Mouse (Mus musculus): ENCODE results near the gene Cldn9. TPM values are rescaled to one million over a fixed set of nuclear protein-coding genes. Genes with fewer than 3 reads are reported as not detected.

The Cldn9 gene
- 0.09 and 0.12 TPM in 2 replicates for polyA plus RNA-seq (2015; fragmentation: Nextera tagmentation; extraction: Ambion mirVana)

GRCm38 (mm10) chr17:23683856-23684672 lies at the start of gene Cldn9:
TSS of gene Cldn9 (minus strand) at chr17:23684026.
- WGBS (ENCODE audit: insufficient replicate concordance): 30% methylated on average over 15 of the region's 15 CpGs
- no peak for ATAC-seq
- H3K27me3 ChIP-seq (ENCODE audit: insufficient read depth, low read length): peaks cover 54% of the 10 kb centered on the region

GRCm38 (mm10) chr17:23730441-23730840 lies 46.6 kb upstream of the Cldn9 start:
- 43% methylated on average over 1 of the region's 1 CpGs for WGBS (ENCODE audit: insufficient replicate concordance)
- Histone ChIP-seq H3K27me3 (ENCODE audit: insufficient read depth, low read length) (no peaks in the 10 kb centered on the region), H3K9me3 (ENCODE audit: low read length) (no peaks in the 10 kb centered on the region), H3K4me3 (ENCODE audit: low read depth, low read length) (no peak overlapping the region), H3K27ac (ENCODE audit: low read depth) (no peak overlapping the region), H3K4me1 (ENCODE audit: insufficient read depth) (peaks cover 16% of the 10 kb centered on the region), H3K36me3 (replicated peaks; ENCODE audit: insufficient read depth, low read length) (peaks cover under 1% of the 10 kb centered on the region; the same call in 1 of the 2 replicates), H3K4me2 (ENCODE audit: low read depth, low read length) (no peak overlapping the region), H3K9ac (replicated peaks) (no peak overlapping the region)
- no peak for DNase-seq
- TF ChIP-seq EP300 (IDR thresholded peaks at IDR 0.05; ENCODE audit: low read depth): no peak
- no peak for TF ChIP-seq CTCF (IDR thresholded peaks at IDR 0.05; ENCODE audit: low read depth)
- ATAC-seq: no peak

More at GRCm38 (mm10) chr17:23683856-23684672, at the start of gene Cldn9:
- Histone ChIP-seq H3K4me3 (ENCODE audit: low read depth, low read length) (no peak within 1 kb of the TSS), H3K9me3 (ENCODE audit: low read length) (no peaks in the 10 kb centered on the region), H3K27ac (ENCODE audit: low read depth) (no peak within 1 kb of the TSS), H3K4me2 (ENCODE audit: low read depth, low read length) (no peak within 1 kb of the TSS), H3K9ac (replicated peaks) (no peak within 1 kb of the TSS), H3K4me1 (ENCODE audit: insufficient read depth) (peaks cover 6% of the 10 kb centered on the region), H3K36me3 (replicated peaks; ENCODE audit: insufficient read depth, low read length) (no peaks in the 10 kb centered on the region)
- DNase-seq: peak; percentile 14
- no peak for TF ChIP-seq CTCF (IDR thresholded peaks at IDR 0.05; ENCODE audit: low read depth)
- no peak for TF ChIP-seq EP300 (IDR thresholded peaks at IDR 0.05; ENCODE audit: low read depth)

- H3K9ac ChIP-seq (replicated peaks): peak overlapping the region; percentile 74
- under 1% methylated on average over 20 of the region's 20 CpGs for WGBS (ENCODE audit: insufficient replicate concordance)
- H3K4me1 ChIP-seq (ENCODE audit: insufficient read depth): peaks cover 19% of the 10 kb centered on the region
- ATAC-seq (peak; percentile 89), DNase-seq (peak; percentile 88)
- no peaks in the 10 kb centered on the region for H3K36me3 ChIP-seq (replicated peaks; ENCODE audit: insufficient read depth, low read length)
- no peaks in the 10 kb centered on the region for H3K9me3 ChIP-seq (ENCODE audit: low read length)
- H3K27ac ChIP-seq (ENCODE audit: low read depth): peak overlapping the region; percentile 93
- peak overlapping the region; percentile 90 for H3K4me2 ChIP-seq (ENCODE audit: low read depth, low read length)
- no peaks in the 10 kb centered on the region for H3K27me3 ChIP-seq (ENCODE audit: insufficient read depth, low read length)
- TF ChIP-seq EP300 (IDR thresholded peaks at IDR 0.05; ENCODE audit: low read depth): no peak
- TF ChIP-seq CTCF (IDR thresholded peaks at IDR 0.05; ENCODE audit: low read depth): peak; percentile 36
- peak overlapping the region; percentile 75 for H3K4me3 ChIP-seq (ENCODE audit: low read depth, low read length)
Measured at GRCm38 (mm10) chr17:23726758-23727142, 42.9 kb upstream of the Cldn9 start.

- Histone ChIP-seq H3K9me3 (ENCODE audit: low read length) (no peaks in the 10 kb centered on the region), H3K36me3 (replicated peaks; ENCODE audit: insufficient read depth, low read length) (no peaks in the 10 kb centered on the region), H3K9ac (replicated peaks) (peak within 1 kb of the TSS; percentile 74), H3K27ac (ENCODE audit: low read depth) (peak within 1 kb of the TSS; percentile 93), H3K4me3 (ENCODE audit: low read depth, low read length) (peak within 1 kb of the TSS; percentile 75), H3K27me3 (ENCODE audit: insufficient read depth, low read length) (no peaks in the 10 kb centered on the region), H3K4me2 (ENCODE audit: low read depth, low read length) (peak within 1 kb of the TSS; percentile 90), H3K4me1 (ENCODE audit: insufficient read depth) (peaks cover 22% of the 10 kb centered on the region)
- TF ChIP-seq CTCF (IDR thresholded peaks at IDR 0.05; ENCODE audit: low read depth) (no peak), EP300 (IDR thresholded peaks at IDR 0.05; ENCODE audit: low read depth) (no peak)
- DNase-seq (peak; percentile 98), ATAC-seq (peak; percentile 92)
- WGBS (ENCODE audit: insufficient replicate concordance): 3% methylated on average over 61 of the region's 73 CpGs
Measured at GRCm38 (mm10) chr17:23725999-23726757, 42.4 kb upstream of the Cldn9 start, which contains the start of gene Pkmyt1. TSS of gene Pkmyt1 (plus strand) at chr17:23726336.

- WGBS (ENCODE audit: insufficient replicate concordance): 55% methylated on average over 4 of the region's 4 CpGs
- H3K27ac ChIP-seq (ENCODE audit: low read depth): peak overlapping the region; percentile 93
Measured at GRCm38 (mm10) chr17:23725477-23725876, 41.7 kb upstream of the Cldn9 start.

More at GRCm38 (mm10) chr17:23725477-23725876, 41.7 kb upstream of the Cldn9 start:
- peaks cover 22% of the 10 kb centered on the region for H3K4me1 ChIP-seq (ENCODE audit: insufficient read depth)
- DNase-seq: no peak
- H3K9ac ChIP-seq (replicated peaks): peak overlapping the region; percentile 74
- no peaks in the 10 kb centered on the region for H3K9me3 ChIP-seq (ENCODE audit: low read length)
- peak overlapping the region; percentile 90 for H3K4me2 ChIP-seq (ENCODE audit: low read depth, low read length)
- no peaks in the 10 kb centered on the region for H3K36me3 ChIP-seq (replicated peaks; ENCODE audit: insufficient read depth, low read length)
- no peak for TF ChIP-seq EP300 (IDR thresholded peaks at IDR 0.05; ENCODE audit: low read depth)
- no peak for TF ChIP-seq CTCF (IDR thresholded peaks at IDR 0.05; ENCODE audit: low read depth)
- peak overlapping the region; percentile 75 for H3K4me3 ChIP-seq (ENCODE audit: low read depth, low read length)
- ATAC-seq: no peak
- H3K27me3 ChIP-seq (ENCODE audit: insufficient read depth, low read length): no peaks in the 10 kb centered on the region

Measured in liver, postnatal 0 days (tissue).